Mouse (Mus musculus) layer of hippocampus, adult 11-12 months (tissue): ENCODE measurements around the gene Ube2cbp.
A peak's percentile ranks its signal among the peaks of the same experiment; 100 is the strongest.

Experiments used
- DNase-seq: peaks from one replicate; pipeline ENCODE4 v3.0.0; 2022; ENCODE audit warnings: low spot score

The Ube2cbp gene

DNA sequence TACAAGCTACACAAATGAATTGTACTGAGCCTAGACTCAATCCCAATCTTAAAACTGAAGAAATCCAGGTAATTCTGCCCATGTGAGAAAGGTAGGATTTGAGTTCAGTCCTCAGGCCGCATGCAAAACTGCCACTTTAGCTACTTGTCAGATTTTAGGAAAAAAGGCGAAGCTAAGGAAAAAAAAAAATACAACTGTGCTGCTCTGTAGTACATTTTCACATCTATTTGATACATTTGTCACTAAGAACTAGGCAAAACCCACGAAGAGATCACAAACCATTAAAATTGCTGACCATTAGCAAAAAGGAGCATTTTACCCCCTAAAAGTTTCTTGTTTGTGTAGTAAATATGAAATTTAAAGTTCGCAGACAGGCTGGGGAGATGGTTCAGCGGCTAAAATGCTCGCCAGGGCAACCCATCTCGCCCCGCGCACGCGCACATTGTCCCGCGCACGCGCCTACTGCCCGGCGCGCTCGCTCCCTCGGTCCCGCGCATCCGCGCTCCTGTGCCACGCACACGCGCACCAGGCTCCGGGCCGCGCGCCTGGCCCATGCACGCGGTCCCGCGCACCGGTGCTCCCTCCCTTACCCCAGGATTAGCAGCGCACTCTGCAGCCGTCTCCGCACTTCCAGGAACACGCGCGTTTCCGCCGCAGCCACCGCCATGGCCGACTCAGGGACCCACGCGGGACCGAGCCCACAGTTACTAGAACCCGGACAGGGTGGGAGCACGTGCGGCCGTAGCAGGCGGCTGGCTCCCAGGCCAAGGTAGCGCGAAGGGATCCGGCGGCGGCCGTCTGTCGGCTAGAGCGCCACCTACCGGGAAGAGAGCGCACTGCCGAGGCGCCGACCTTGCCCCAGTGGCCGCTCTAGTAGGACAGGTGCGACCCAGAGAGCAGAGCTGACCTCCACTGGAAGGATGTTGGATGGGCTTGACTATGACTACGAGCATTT, at the start of gene Ube2cbp:
Ube2cbp (minus strand) TSS at position 800 of the 955 bp plus-strand sequence.
- DNase-seq: peak; percentile 89

DNA sequence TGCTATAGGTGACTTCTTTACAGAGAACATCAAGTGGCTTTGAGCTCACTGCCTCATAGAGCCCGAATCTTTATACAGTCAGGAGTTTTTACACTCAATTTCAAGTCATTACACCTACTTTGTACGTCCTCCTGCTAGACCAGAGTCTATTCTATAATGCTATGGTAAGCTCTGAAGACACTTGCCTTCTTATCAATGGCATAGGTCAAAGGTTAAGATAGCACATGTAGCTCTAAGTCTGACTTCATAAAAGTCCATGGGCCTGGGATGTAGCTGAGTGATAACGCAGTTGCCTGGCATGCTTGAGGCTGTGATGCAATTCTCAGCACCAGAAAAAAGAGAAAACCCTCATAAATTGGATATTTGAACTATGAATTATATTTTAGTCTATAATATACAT, 49.6 kb upstream of the Ube2cbp start:
- no peak for DNase-seq

DNA sequence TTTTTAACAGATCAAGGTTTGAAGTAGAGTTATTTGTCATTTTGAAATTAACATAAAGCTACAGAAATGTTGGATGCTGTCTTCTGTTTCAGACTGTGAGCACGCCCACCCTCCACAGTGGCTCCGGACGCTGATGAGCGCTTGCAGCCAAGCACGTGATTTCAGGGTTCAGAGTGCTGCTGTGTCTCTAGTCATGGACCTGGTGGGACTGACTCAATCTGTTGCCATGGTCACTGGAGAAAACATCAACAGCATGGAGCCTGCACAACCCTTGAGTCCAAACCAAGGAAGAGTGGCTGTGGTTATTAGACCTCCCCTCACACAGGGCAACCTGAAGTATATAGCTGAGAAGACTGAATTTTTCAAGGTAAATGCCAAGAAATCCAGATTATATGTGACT, 49.0 kb upstream of the Ube2cbp start:
- DNase-seq: no peak

DNA sequence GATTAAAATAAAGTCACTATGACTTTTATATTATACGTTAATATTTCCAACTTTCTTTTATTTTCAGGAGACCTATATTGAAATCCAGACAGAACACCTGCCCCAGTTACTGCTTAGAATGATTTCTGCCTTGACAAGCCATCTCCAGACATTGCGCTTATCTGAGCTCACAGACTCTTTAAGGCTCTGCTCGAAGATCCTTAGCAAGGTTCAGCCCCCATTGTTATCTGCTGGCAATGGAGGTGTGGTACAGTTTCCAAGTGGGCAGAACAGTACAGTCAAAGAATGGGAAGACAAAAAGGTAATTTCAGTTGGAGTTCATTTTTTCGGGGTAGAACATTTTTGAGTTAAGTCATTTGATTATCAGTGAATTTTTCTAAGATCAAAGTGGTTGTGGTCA, 42.7 kb upstream of the Ube2cbp start:
- DNase-seq: no peak

DNA sequence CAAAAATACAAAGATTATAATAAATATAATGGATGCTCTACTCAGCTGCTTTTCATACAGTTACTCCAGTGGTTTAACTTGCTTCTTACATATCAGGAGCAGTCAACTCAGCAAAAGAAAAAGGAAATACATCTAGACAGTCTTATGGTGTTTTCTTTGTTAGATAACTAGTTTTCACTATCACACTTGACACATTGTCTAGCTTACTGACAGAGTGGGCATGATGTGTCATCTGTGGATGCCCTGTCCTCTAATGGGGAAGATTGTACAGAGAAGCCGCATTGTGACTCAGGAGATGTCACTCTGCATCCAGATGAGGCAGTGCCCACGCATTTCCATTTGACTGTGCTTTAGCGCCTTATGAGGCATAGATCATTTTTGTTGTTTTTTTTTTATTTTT, 34.3 kb upstream of the Ube2cbp start:
- DNase-seq: no peak

DNA sequence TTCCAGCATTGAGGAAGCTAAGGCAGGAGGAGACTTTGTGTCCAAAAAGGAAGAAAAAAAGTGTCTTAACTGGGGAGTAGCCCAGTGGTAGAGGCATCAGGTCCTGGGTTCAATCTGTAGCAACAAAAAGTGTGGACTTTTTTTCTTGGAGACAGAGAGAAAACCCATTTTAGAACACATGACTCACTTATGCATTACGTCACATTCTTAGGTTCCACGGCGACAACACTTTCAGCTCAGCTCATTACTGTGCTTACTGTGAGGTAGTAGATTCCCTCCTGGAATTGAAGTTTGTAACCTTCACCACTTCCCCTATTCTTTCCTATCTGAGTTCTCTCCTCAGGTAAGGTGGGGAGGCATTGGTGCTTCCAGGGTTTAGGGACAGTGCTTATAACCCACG, 31.5 kb upstream of the Ube2cbp start:
- no peak for DNase-seq

DNA sequence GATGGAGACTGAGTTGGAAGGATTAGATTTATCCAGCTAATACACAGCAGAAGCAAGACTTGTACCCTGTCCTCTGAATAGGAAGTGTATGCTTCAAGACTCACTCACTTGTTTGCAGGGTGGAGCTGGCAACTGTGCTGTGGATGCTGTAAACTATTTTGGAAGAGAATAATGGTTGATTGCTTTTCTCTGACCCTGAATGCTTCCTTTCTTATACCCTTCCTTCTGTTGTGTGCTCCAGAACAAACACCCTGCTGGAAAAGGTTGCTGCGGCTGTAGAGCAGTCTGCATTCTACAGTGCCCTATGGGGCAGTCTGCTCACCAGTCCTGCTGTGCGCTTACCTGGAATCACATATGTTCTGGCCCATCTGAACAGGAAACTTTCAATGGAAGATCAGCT, 27.0 kb upstream of the Ube2cbp start:
- no peak for DNase-seq

DNA sequence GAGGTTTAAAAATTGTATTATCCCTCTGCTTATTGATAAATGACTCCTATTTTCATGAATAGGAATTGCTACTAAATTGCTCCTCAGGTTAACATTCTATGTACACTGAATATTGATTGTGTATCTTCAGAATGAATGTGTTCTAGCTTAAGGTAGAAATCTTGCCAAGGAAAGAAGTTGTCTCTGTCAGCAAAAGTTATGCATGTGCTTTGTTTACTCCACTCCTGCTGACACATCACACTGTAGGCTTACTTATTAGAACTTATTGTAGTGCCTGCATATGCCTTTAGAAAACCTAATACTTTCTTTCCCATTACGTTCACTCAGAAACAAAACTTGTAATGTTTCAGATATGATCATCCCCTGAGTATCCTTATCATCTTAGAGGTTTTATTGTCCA, 17.5 kb upstream of the Ube2cbp start:
- no peak for DNase-seq

DNA sequence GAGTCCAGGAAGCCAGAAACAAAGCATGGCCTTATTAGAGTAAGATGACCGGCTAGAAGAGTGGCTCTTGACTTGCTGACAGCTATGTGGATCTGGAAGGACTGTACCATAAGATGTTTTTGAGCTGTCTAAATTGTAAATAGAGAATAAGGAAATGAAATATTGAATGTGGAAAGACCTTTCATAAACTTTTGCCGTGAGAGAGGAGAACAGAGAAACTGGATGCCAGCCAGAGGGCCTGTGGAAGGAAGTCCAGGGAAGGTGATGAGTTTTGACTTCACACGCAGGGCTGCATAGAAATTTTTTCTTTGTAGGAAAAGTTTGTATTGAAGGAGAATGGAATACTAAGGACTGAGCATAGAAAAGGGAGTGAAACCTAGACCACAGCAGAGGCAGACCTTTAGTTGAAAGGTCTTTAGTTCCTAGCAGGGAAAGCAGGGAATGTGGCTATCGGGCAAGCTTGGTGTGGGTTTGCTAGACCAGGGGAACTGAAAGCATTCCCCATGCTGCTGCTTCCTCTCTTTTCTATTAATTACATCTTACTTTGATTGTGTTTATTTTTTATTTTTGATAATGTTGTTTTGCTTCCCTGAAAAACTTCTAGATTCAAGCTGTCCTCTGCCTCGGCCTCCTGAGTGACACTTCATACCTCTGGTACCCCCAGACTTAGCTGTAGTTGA, 13.8 kb upstream of the Ube2cbp start:
- no peak for DNase-seq

DNA sequence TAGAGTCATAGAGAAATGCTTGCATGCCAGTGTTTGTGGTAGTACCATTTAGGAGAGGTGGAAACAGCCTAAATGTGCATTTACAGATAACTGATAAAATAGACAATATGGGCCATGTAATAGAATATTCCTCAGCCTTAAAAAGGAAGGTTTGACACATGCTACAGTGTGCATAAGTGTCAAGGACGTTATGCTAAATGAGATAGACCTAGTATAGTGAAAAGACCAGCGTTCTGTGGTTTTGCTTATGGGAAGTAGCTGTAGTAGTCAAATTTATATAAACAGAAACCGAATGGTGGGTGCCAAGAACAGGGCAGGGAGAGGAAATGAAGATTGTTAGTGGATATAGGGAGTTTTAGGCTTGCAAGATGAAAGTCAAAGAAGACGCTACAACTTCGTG, 12.0 kb upstream of the Ube2cbp start:
- no peak for DNase-seq

DNA sequence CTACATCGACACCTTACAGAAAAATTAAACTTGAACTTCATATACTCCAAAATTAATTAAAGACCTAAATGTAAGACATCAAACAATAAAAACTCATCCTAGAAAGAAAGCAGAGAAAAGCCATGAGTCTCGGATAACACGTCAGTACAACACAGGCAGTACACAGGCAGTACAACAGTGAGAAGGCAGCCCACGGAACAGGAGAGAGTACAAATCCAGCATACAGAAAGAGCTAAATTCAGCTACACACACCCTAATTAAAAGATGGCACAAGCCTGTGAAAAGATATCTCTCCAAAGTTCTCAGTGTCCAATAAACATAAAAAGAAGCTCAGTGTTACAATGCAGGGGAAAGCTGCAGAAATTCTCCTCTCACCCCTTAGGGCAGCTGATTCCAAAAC, 11.2 kb upstream of the Ube2cbp start:
- DNase-seq: no peak

DNA sequence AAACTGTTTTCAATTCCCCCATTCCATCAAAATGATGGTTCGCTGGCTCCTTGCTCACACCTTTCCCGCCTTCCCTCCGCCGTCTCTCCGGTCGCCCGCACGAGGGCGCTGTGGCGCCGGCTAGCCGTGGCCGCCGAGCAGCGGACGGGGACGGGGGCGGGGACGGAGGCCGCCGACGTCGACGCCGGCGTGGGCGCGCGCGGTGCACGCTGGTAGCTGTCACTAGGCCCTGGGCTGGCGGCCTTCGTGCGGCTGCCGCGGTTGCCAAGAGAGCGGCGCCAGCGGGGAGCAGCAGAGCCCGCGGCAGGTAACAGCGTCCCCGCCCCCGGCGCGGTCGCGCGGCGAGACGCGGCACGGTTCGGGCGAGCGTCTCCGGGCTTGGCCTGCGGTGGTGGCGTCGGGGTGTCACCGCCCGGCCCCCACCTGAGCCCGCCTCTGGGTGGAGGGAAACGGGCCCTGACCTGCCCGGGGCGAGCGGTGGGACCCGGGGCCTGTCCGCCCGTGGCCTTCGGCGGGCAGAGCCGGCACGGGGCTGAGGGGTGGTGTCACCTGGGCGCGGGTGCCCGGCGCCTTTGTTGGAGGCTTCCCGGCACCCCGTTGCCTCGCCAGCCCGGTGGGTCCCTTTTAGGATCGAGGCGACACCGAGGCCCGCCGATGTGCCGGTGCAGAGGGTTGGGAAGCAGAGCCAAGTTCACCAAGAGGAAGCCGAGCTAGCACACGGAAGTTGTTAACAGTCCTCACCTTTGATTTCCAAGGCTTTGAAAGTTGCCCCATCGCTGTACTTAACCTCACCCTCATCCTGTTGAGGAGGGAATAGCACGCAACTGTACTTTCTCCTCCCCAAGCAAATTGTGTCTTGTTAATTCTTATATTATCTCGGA, 2.5 kb upstream of the Ube2cbp start, which contains the start of gene Dop1a:
Dop1a (plus strand) TSS at position 165 of the 881 bp plus-strand sequence.
- DNase-seq: peak; percentile 88

DNA sequence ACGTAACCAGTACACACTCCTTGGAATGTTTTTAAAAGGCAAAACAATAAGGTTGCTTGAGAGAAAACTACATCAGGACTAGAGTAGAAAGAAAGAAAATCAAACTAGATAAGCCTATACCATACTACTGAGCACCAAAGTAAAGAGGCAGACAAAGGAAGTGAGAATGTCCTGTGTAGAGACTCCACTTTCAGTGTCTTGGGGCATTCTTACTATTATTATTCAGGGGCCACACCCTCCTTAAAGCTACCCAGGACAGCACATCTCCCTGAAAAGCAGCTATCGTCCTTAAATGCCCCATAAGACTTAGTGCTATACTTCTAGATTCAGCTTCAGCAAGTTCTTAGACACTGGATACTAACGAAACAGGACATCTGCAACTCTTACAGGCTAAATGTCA, 11.1 kb downstream of the Ube2cbp start:
- DNase-seq: no peak

DNA sequence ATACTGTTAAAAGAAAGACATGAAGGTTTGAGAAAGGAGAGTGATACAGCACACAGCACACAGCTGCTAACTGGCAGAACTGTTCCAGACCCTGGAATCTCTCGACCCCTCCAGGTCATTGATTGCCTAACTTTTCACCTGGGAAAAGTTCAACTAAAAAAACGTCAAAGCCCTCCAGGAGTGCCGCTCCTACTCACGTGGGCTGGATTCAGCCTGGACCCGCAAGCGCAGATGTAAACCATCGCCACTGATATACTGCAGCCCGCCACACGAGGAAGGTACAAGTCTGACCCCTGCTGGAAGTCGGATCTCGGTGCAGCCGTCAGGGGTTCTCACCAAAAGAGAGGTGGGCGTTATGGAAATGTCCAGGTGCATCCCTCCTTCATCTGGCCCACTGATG, 13.1 kb downstream of the Ube2cbp start:
- DNase-seq: peak; percentile 63

DNA sequence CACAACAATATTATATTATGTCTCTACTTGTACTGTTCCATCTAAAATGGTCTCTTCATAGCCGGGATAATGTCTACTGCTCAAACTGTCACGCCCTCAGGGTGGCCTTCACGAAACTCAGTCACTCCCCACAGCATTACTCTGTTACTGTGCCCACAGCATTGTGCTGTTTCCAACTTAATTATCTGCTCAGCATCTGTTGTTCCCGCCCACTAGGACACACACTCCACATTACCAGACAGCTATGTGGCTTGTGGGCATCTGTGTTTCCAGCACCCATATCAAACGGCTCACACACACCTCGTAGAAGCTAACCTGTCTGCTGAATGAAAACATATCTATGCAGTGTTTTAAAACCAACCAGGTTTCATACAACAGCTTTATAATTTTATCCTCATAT, 13.7 kb downstream of the Ube2cbp start:
- DNase-seq: peak; percentile 35

DNA sequence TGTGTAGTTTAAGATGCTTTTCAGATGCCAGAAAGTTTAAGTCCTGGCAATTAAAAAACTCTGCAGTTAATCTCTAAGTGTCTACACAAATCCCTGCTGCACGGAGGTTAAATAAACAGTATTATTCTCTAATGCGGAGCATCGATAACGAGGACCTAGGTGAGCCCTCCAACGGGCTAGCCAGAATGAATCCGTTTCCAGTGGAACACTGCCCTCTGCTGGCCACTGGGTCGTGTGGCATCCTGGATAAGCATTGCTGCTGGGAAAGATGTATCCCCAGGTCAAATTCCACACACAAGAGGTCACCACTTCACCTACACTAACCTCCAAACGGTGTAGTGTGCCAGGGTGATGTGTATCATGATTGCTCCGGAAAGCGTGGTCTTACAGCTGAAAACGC, 15.2 kb downstream of the Ube2cbp start:
- peak; percentile 78 for DNase-seq

DNA sequence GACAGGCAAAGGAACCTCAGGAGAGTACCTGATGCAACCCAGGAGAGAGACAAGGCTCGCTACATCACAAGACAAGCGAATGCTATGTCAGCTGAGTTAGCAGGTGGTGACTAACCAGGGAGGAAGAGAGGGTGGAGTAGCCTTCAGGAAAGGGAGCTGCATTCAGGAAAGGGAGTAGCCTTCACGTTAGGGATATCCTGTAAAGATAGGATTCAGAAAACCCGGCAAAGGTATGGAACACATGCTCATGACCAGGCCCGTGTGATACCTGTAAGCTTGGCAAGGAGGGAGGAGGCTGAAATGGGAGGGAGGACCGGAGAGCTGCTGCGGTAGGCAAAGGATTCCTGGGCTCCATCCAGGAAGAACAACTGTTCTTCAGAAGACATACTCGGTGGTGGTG, 17.3 kb downstream of the Ube2cbp start:
- DNase-seq: no peak

DNA sequence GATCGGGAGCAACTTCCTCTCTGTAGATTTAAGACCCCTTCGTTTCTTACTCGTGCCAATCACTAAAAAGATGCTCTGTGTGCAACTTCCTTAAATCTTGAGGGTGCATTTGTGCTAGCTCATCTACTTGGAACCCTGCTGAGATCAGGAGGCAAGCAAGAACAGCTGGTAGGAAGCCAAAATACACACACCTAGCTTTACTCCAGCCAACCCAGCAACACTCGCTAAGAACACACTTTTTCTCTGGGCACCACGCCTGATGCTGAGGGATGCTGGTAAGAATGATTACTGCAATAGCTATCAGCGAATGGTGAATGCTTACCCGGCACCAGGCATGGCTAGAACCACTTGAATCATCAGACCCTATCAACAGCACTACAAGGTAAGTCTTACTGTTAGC, 17.9 kb downstream of the Ube2cbp start:
- DNase-seq: no peak

DNA sequence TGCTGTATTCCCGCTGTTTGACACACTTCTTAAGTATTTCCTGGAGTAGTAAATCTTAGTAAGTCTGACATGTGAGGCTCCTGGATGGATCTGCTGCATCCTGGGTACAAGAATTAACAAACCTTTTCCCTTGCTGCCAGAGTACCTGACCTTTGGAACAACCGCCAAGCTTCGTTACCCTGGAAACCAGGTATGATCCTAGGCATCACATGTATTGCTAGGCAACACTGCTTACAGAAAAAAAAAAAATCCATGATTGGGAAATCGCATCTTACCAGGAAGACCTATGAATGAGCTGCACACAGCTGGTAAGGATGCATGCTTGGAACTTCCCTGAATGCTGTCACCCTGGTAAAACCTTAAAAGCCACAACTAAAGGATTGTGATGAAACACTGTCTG, 22.5 kb downstream of the Ube2cbp start:
- no peak for DNase-seq

DNA sequence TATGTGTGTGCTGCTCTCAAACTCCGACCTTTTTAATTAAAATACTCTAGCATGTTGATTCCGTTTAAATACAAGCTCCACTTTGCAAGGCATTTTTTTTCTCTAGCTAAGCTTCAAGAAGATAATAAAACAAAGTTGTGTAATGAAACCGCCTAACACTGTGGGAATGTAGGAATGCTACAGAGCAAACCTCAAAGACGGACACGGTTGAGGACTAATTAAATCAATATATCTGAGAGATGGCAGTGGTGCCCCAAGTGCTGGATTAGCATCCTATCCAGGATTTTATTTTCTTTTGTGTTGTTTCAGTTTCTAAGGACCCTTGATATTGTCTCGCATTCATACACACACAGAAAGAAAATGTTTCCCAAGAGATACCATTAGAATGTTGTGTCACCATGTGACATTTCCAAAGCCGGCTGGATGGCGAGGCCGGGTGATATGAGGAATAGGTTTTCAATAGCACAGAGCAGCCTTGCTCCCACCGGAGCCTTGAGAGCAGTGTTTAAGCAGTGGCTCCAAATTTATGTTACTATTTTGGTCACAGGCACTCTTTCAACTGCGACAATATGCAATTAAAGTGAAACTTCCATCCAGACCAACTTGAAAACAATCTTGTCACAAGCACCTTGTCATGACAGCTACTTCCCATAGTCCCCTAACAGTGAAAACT, 26.3 kb downstream of the Ube2cbp start:
- no peak for DNase-seq

DNA sequence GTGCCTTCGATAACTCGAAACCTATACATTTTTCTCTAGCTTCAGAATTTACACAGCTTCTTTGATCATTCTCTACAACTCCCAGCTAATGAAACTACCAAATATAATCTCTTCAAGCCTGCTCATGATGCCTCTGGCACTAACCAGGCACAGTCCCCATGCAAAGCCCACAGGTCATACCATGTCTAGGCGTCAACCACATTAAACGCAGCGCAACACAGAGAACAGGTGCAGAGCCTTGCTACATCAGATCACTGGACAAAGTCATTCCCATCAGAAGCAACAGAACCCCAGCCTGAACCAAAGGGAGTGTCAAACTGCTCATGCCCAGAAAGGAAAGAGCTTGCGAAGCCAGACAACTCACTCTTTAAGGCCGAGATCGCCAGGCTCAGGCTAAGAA, 28.1 kb downstream of the Ube2cbp start:
- DNase-seq: no peak

DNA sequence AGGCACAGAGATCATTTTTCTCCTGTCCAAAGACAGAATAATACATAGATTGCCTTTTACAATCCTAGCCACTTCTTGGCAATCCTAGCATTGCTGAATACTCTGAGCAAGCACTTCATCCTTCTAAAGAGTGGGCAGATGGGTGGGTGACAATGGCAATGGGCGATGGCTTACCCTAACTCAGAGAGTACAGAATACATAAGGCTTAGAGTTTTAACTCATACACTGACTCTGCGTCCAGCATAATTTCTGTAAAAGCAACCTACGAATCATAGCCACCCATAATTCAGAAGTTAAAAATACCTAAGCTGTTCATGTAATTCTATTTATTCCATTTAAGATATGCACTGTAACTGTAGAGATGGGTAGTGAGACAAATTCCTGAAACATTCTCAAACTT, 29.2 kb downstream of the Ube2cbp start:
- no peak for DNase-seq
